Mouse (Mus musculus) cortical plate, adult 2 months (tissue): Measurements from ENCODE around the gene Ccdc40.

Experiments used
- CTCF ChIP-seq: fragments of 200-500 bp; IDR thresholded peaks from 2 replicates; pipeline ENCODE4 v1.5.1; 2011; ENCODE audit warnings: mild to moderate bottlenecking, control low read depth, low read length; ENCODE audit not compliant: insufficient read depth; ENCODE audit errors: extremely low read depth
- POLR2A ChIP-seq: fragments of 200-500 bp; IDR thresholded peaks from 2 replicates; pipeline ENCODE4 v1.6.1; 2011; ENCODE audit warnings: mild to moderate bottlenecking, low read length, control low read depth; ENCODE audit not compliant: insufficient read depth; ENCODE audit errors: extremely low read depth

DNA sequence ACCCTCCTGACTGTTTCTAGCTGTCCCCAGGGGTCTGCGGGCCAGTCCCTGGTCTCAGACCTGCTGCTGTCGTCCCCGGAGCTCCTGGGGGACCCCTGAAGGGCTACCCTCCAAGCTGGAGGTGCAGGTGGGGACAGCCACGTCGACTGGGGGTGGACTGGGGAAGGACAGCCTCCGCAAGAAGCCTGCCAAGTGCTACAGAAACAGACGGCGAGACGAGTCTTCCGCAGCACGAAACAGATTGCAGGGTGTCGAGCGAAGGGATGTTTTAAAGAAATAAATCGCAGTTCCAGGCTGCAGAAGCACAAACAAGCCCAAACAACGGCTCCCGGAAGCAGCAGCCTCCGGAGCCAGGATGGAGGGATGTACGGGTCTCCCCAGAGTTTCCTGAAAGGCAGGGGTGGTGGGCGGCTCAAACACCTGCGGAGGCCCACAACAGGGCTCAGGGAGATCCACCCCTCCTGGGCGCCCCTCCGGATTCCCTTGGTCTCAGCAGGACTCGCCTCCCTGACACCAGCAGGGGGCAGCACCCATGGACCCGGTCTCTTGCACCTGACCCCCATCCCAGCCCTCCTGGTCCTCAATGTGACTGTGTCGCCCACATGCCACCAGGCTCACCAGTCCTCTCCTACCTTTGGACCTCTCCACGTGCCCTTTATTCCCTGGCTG, 29.7 kb upstream of the Ccdc40 start:
- TF ChIP-seq CTCF (peak; percentile 21; the same call in 1 of the 2 replicates), POLR2A (no peak)
